Mouse (Mus musculus) cortical plate, adult 2 months (tissue): ENCODE measurements at regions not wholly inside any gene's neighbourhood (a gene's known extent, or its start where the extent isn't known, plus 50 kb on each side); places are given as distances from the start of the nearest gene placed in this dataset.

Experiments used
- CTCF ChIP-seq: fragments of 200-500 bp; IDR thresholded peaks from 2 replicates; pipeline ENCODE4 v1.5.1; 2011; ENCODE audit warnings: mild to moderate bottlenecking, control low read depth, low read length; ENCODE audit not compliant: insufficient read depth; ENCODE audit errors: extremely low read depth
- POLR2A ChIP-seq: fragments of 200-500 bp; IDR thresholded peaks from 2 replicates; pipeline ENCODE4 v1.6.1; 2011; ENCODE audit warnings: mild to moderate bottlenecking, low read length, control low read depth; ENCODE audit not compliant: insufficient read depth; ENCODE audit errors: extremely low read depth

DNA sequence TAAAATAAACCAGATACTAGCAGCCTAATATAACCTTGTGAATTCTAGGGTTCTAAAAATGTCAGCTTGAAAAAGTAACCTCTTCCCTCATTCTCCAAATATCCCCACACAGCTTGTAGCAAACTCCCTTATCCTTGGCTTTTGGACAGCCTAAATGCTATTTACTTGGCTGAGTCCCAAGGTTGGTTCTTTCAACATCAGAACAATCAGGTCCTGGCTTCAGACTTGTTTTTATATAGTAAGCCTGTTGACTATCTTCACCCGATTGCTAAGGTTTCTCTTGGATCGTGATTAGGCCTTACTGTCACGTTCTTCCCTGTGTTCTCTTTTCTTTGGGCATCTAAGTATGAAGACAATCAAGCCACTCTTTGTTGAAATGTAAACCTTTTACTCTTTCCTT lies 174.1 kb upstream of the Avpr1a start:
- TF ChIP-seq POLR2A (no peak), CTCF (no peak)
